In the genomic region with DNA sequence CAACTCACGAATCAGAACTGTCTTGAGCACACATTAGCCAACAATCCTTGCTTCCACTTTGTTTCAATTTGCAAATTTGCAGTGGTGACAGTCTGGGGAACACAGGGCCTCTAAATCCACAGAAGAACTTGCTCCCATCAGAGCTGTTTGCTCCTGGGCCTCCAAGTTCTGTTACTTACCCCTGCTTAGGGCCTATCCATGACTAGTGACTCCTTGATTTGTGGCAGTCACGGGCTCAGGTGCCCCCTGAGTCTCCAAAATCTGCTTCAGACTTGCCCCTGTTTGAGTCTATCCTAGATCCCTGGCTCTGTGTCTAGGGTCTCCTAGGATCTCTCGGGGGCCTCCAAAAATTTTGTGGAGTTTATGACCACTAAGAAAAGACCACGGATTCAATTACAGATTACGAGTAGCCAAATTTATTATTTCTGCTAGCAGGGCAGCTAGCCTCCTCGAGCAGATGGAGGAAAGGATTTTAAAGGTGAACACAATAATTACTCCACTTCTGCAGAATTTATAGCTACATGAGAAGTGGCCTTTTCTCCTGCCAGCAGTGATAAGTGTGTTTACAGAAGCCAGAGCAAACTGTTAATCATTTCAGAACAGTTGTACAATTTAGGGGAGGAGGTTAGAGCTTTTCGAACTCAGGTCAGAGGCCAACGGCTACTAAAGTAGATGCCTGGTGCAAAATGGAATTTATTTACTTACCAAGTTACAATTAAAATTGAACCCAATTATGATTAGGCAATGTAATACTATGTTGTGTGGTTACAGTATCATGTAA, we compare ENCODE assay signal across 30 mouse cellular contexts. TPM values are rescaled to one million over a fixed set of nuclear protein-coding genes. Genes with fewer than 3 reads are reported as not detected.
A peak's percentile ranks its signal among the peaks of the same experiment; 100 is the strongest.
DNase-seq lines count a peak whose midpoint lies in the region; ATAC-seq and TF ChIP-seq lines count a peak whose summit lies in the region.
"Had no signal": no experiment of that assay in that cellular context is flagged by ENCODE, and none has a peak within 500 bp of the region (broad histone marks: within the 10 kb centered on the region; RNA-seq: fewer than 3 reads in every experiment).

No protein-coding gene starts in this region.

- H3K4me3 ChIP-seq in intestine, embryonic 16.5 days (ENCODE audit: low read length) = no peak overlapping the region
- no peak overlapping the region for H3K4me3 ChIP-seq in kidney, postnatal 0 days (replicated peaks; ENCODE audit: low read depth, low read length)
- H3K4me3 ChIP-seq in liver, embryonic 16.5 days (ENCODE audit: low read depth, low read length) = no peak overlapping the region
- H3K4me3 ChIP-seq: hindbrain, embryonic 15.5 days; limb, embryonic 13.5 days; midbrain, embryonic 15.5 days; myocyte; neural tube, embryonic 15.5 days had no signal

- peaks cover 11% of the 10 kb centered on the region for H3K4me1 ChIP-seq in intestine, embryonic 16.5 days (ENCODE audit: control insufficient read depth, insufficient read depth, low read length)
- 0 out of 2 replicates have a peak, but pooled peaks cover 4% of the 10 kb centered on the region for H3K4me1 ChIP-seq in kidney, postnatal 0 days (replicated peaks; ENCODE audit: insufficient read depth, low read length)
- no peaks in the 10 kb centered on the region; the same call in 1 of the 2 replicates for H3K4me1 ChIP-seq in liver, embryonic 16.5 days (ENCODE audit: control insufficient read depth, low read depth, low read length)
- H3K4me1 ChIP-seq: hindbrain, embryonic 15.5 days; midbrain, embryonic 15.5 days; neural tube, embryonic 15.5 days had no signal

- H3K9me3 ChIP-seq in intestine, embryonic 16.5 days (ENCODE audit: control insufficient read depth, low read length) = no peaks in the 10 kb centered on the region
- no peaks in the 10 kb centered on the region for H3K9me3 ChIP-seq in kidney, postnatal 0 days (replicated peaks; ENCODE audit: low read length)
- H3K9me3 ChIP-seq in liver, embryonic 16.5 days (replicated peaks; ENCODE audit: control insufficient read depth, low read length) = no peaks in the 10 kb centered on the region
- H3K9me3 ChIP-seq: hindbrain, embryonic 15.5 days; limb, embryonic 13.5 days; midbrain, embryonic 15.5 days; neural tube, embryonic 15.5 days had no signal

- DNase-seq in kidney, adult 9 months = peak; percentile 85
- DNase-seq in kidney, postnatal 4 days = no peak
- DNase-seq in kidney, postnatal 0 days (ENCODE audit: low spot score) = peak; percentile 63
- no peak for DNase-seq in layer of hippocampus, postnatal 36 days
- no peak for DNase-seq in urinary bladder, postnatal 10 days (ENCODE audit: low spot score)
- no peak for DNase-seq in embryo, embryonic 10.5 days (ENCODE audit: low spot score)
- DNase-seq: adrenal gland, postnatal 36 days; cerebellum, adult 11-12 months; cerebellum, postnatal 14 days; embryo, embryonic 11 days; forebrain, postnatal 0 days; gastrocnemius, postnatal 10 days; heart, adult 18-20 months; heart, postnatal 36 days; right cerebral cortex, postnatal 25 days; thymus, postnatal 25 days had no signal

- no peaks in the 10 kb centered on the region for H3K27me3 ChIP-seq in intestine, embryonic 16.5 days (replicated peaks; ENCODE audit: control insufficient read depth, insufficient read depth, low read length)
- H3K27me3 ChIP-seq in kidney, postnatal 0 days (ENCODE audit: insufficient read depth, low read length) = no peaks in the 10 kb centered on the region
- no peaks in the 10 kb centered on the region for H3K27me3 ChIP-seq in liver, embryonic 16.5 days (ENCODE audit: control insufficient read depth, insufficient read depth, low read depth, low read length)
- H3K27me3 ChIP-seq: hindbrain, embryonic 15.5 days; limb, embryonic 13.5 days; midbrain, embryonic 15.5 days; neural tube, embryonic 15.5 days had no signal

- H3K4me2 ChIP-seq in intestine, embryonic 16.5 days (ENCODE audit: low read depth, low read length) = peak overlapping the region; percentile 28; the same call in 1 of the 2 replicates
- no peak overlapping the region for H3K4me2 ChIP-seq in kidney, postnatal 0 days (ENCODE audit: low read length)
- no peak overlapping the region for H3K4me2 ChIP-seq in liver, embryonic 16.5 days (ENCODE audit: low read depth, low read length)
- H3K4me2 ChIP-seq: hindbrain, embryonic 15.5 days; limb, embryonic 13.5 days; midbrain, embryonic 15.5 days; neural tube, embryonic 15.5 days had no signal

- H3K27ac ChIP-seq in intestine, embryonic 16.5 days (ENCODE audit: low read length) = peak overlapping the region; percentile 85
- no peak overlapping the region for H3K27ac ChIP-seq in kidney, postnatal 0 days
- peak overlapping the region; percentile 81 for H3K27ac ChIP-seq in liver, embryonic 16.5 days (ENCODE audit: low read length)
- H3K27ac ChIP-seq: hindbrain, embryonic 15.5 days; limb, embryonic 13.5 days; midbrain, embryonic 15.5 days; neural tube, embryonic 15.5 days had no signal

- TF ChIP-seq CTCF in kidney, postnatal 0 days (IDR thresholded peaks at IDR 0.05; ENCODE audit: low read depth) = no peak

- no peak overlapping the region for H3K9ac ChIP-seq in intestine, embryonic 16.5 days (ENCODE audit: low read depth, low read length)
- H3K9ac ChIP-seq in kidney, postnatal 0 days (ENCODE audit: low read depth, low read length) = no peak overlapping the region
- H3K9ac ChIP-seq in liver, embryonic 16.5 days (ENCODE audit: low read depth, low read length) = no peak overlapping the region
- H3K9ac ChIP-seq: forebrain, postnatal 0 days; hindbrain, embryonic 15.5 days; limb, embryonic 13.5 days; midbrain, embryonic 15.5 days; neural tube, embryonic 15.5 days had no signal

- ATAC-seq in intestine, embryonic 16.5 days = peak; percentile 88
- ATAC-seq in kidney, postnatal 0 days (replicated peaks; ENCODE audit: low FRiP score, low read depth) = no peak
- ATAC-seq in liver, embryonic 16.5 days (ENCODE audit: low read depth) = peak; percentile 83
- ATAC-seq: forebrain, postnatal 0 days; midbrain, embryonic 15.5 days had no signal

- H3K36me3 ChIP-seq in intestine, embryonic 16.5 days (ENCODE audit: control insufficient read depth, insufficient read depth, low read length) = no peaks in the 10 kb centered on the region
- no peaks in the 10 kb centered on the region for H3K36me3 ChIP-seq in kidney, postnatal 0 days (ENCODE audit: insufficient read depth, low read length)
- no peaks in the 10 kb centered on the region for H3K36me3 ChIP-seq in liver, embryonic 16.5 days (ENCODE audit: control insufficient read depth, insufficient read depth)
- H3K36me3 ChIP-seq: hindbrain, embryonic 15.5 days; limb, embryonic 13.5 days; midbrain, embryonic 15.5 days; neural tube, embryonic 15.5 days had no signal

- 29% methylated on average over 8 of the region's 8 CpGs for WGBS in intestine, embryonic 16.5 days
- 22% methylated on average over 8 of the region's 8 CpGs for WGBS in kidney, postnatal 0 days
- WGBS in liver, embryonic 16.5 days (ENCODE audit: insufficient replicate concordance) = 45% methylated on average over 8 of the region's 8 CpGs

RNA-seq across cellular contexts. Expression of a gene that starts 14.3 kb away (rescaled TPM):
- polyA plus RNA-seq in intestine, embryonic 16.5 days (2015; fragmentation: Nextera tagmentation; extraction: Ambion mirVana) = 3.9 and 4.9 TPM in 2 replicates
- 0.05 and 0.11 TPM in 2 replicates for polyA plus RNA-seq in kidney, postnatal 0 days (2015; fragmentation: Nextera tagmentation; extraction: Ambion mirVana)
- polyA plus RNA-seq in liver, embryonic 16.5 days (2015; fragmentation: Nextera tagmentation; extraction: Ambion mirVana) = 0.48 and 0.50 TPM in 2 replicates
- not detected for total RNA-seq in layer of hippocampus, postnatal 36 days (2021)
- total RNA-seq: forebrain, postnatal 0 days; gastrocnemius, postnatal 10 days; heart, postnatal 36 days; layer of hippocampus, postnatal 14 days; megakaryocyte, adult 5-6 weeks had no signal
- polyA plus RNA-seq: C2C12; embryonic facial prominence, embryonic 14.5 days; forebrain, postnatal 0 days; hindbrain, embryonic 15.5 days; limb, embryonic 13.5 days; midbrain, embryonic 15.5 days; neural tube, embryonic 15.5 days had no signal

RNA-seq across cellular contexts. Expression of a gene that starts 24.7 kb away (rescaled TPM):
- polyA plus RNA-seq in intestine, embryonic 16.5 days (2015; fragmentation: Nextera tagmentation; extraction: Ambion mirVana) = 3.1 and 4.3 TPM in 2 replicates
- polyA plus RNA-seq in kidney, postnatal 0 days (2015; fragmentation: Nextera tagmentation; extraction: Ambion mirVana) = 0.24 and 0.46 TPM in 2 replicates
- not detected in 2 replicates for polyA plus RNA-seq in liver, embryonic 16.5 days (2015; fragmentation: Nextera tagmentation; extraction: Ambion mirVana)
- not detected for total RNA-seq in layer of hippocampus, postnatal 36 days (2021)
- total RNA-seq: adrenal gland, postnatal 36 days; forebrain, postnatal 0 days; megakaryocyte, adult 5-6 weeks had no signal
- polyA plus RNA-seq: C2C12; embryonic facial prominence, embryonic 14.5 days; limb, embryonic 13.5 days; myocyte had no signal

RNA-seq across cellular contexts. Expression of a gene that starts 40.1 kb away (rescaled TPM):
- polyA plus RNA-seq in intestine, embryonic 16.5 days (2015; fragmentation: Nextera tagmentation; extraction: Ambion mirVana) = 0.10 and 0.20 TPM in 2 replicates
- 0.08 TPM in 1 of 2 replicates, not detected in the other for polyA plus RNA-seq in kidney, postnatal 0 days (2015; fragmentation: Nextera tagmentation; extraction: Ambion mirVana)
- polyA plus RNA-seq in liver, embryonic 16.5 days (2015; fragmentation: Nextera tagmentation; extraction: Ambion mirVana) = not detected in 2 replicates
- total RNA-seq in layer of hippocampus, postnatal 36 days (2021) = not detected
- total RNA-seq: adrenal gland, postnatal 36 days; gastrocnemius, postnatal 10 days; layer of hippocampus, postnatal 14 days; left cerebral cortex, postnatal 10 days; megakaryocyte, adult 5-6 weeks had no signal
- polyA plus RNA-seq: C2C12; forebrain, postnatal 0 days; hindbrain, embryonic 15.5 days; limb, embryonic 13.5 days; lung, embryonic 16.5 days; midbrain, embryonic 15.5 days; myocyte; neural tube, embryonic 15.5 days had no signal

RNA-seq across cellular contexts. Expression of a gene that starts 46.5 kb away (rescaled TPM):
- polyA plus RNA-seq in intestine, embryonic 16.5 days (2015; fragmentation: Nextera tagmentation; extraction: Ambion mirVana) = not detected in 2 replicates
- polyA plus RNA-seq in kidney, postnatal 0 days (2015; fragmentation: Nextera tagmentation; extraction: Ambion mirVana) = not detected in 2 replicates
- not detected in 2 replicates for polyA plus RNA-seq in liver, embryonic 16.5 days (2015; fragmentation: Nextera tagmentation; extraction: Ambion mirVana)
- total RNA-seq in layer of hippocampus, postnatal 36 days (2021) = not detected
- total RNA-seq: adrenal gland, postnatal 36 days; forebrain, postnatal 0 days; gastrocnemius, postnatal 10 days; heart, adult 18-20 months; heart, postnatal 36 days; layer of hippocampus, postnatal 14 days; left cerebral cortex, postnatal 10 days; megakaryocyte, adult 5-6 weeks had no signal
- polyA plus RNA-seq: C2C12; embryonic facial prominence, embryonic 14.5 days; forebrain, postnatal 0 days; heart, embryonic 14.5 days; hindbrain, embryonic 15.5 days; limb, embryonic 13.5 days; lung, embryonic 16.5 days; midbrain, embryonic 15.5 days; myocyte; neural tube, embryonic 15.5 days had no signal

Comparison
In these comparisons a context has a peak if more than half of its experiments do, and no peak if none do; other contexts are left out.
1. DNase-seq: peak in kidney, adult 9 months (single experiment) and kidney, postnatal 0 days (single experiment); none in kidney, postnatal 4 days (0 of 2), layer of hippocampus, postnatal 36 days (0 of 2), urinary bladder, postnatal 10 days (single experiment) and embryo, embryonic 10.5 days (single experiment).